Mouse (Mus musculus) forebrain, embryonic 16.5 days (tissue): ENCODE results near the gene Itpkc. TPM values are rescaled to one million over a fixed set of nuclear protein-coding genes. Genes with fewer than 3 reads are reported as not detected.

Experiments
- ATAC-seq: fragments of 200-750 bp; cut with Nextera tagmentation; 2 replicates; pipeline ENCODE4 v1.8.0; 2017; ENCODE audit warnings: mild to moderate bottlenecking, moderate library complexity
- H3K27ac ChIP-seq: fragments of 300-500 bp; sonication (generic); 2 replicates; pipeline ENCODE4 v1.5.1; 2014; ENCODE audit warnings: low read length, control low read depth
- H3K27me3 ChIP-seq: fragments of 300-500 bp; sonication (generic); replicated peaks from 2 replicates; pipeline ENCODE4 v1.6.1; 2014; ENCODE audit warnings: low read length; ENCODE audit not compliant: control insufficient read depth, insufficient read depth
- H3K36me3 ChIP-seq: fragments of 300-500 bp; sonication (generic); 2 replicates; pipeline ENCODE4 v1.6.1; 2014; ENCODE audit not compliant: control insufficient read depth, insufficient read depth
- H3K4me1 ChIP-seq: fragments of 300-500 bp; sonication (generic); replicated peaks from 2 replicates; pipeline ENCODE4 v1.6.1; 2014; ENCODE audit warnings: low read length; ENCODE audit not compliant: control insufficient read depth, insufficient read depth
- H3K4me2 ChIP-seq: fragments of 300-500 bp; sonication (generic); 2 replicates; pipeline ENCODE4 v1.6.1; 2014; ENCODE audit warnings: mild to moderate bottlenecking, low read length, control low read depth
- H3K4me3 ChIP-seq: fragments of 300-500 bp; sonication (generic); replicated peaks from 2 replicates; pipeline ENCODE4 v1.5.1; 2014; ENCODE audit warnings: mild to moderate bottlenecking, low read length, control low read depth
- H3K9ac ChIP-seq: fragments of 300-500 bp; sonication (generic); replicated peaks from 2 replicates; pipeline ENCODE4 v1.6.1; 2014; ENCODE audit warnings: low read depth, low read length, control low read depth
- H3K9me3 ChIP-seq: fragments of 300-500 bp; sonication (generic); 2 replicates; pipeline ENCODE4 v1.6.1; 2016; ENCODE audit warnings: low read length; ENCODE audit not compliant: control insufficient read depth
- WGBS: fragments of 180-500 bp; shearing (Covaris S2); extraction: QIAGEN DNeasy Blood & Tissue Kit; methylation state at CpG from one replicate; pipeline ENCODE4 v1.1.7; 2014; 5-methylcytosine and 5-hydroxymethylcytosine counted together
- polyA plus RNA-seq: library from polyadenylated mRNA; unstranded; fragments of >200 nt; fragmentation: Nextera tagmentation; extraction: Ambion mirVana; gene quantifications from 2 replicates; pipeline ENCODE4 v1.2.1, GENCODE M21; 2015

Itpkc gene
- polyA plus RNA-seq, 1 experiment from 2014 or later, result 6.2 TPM

DNA sequence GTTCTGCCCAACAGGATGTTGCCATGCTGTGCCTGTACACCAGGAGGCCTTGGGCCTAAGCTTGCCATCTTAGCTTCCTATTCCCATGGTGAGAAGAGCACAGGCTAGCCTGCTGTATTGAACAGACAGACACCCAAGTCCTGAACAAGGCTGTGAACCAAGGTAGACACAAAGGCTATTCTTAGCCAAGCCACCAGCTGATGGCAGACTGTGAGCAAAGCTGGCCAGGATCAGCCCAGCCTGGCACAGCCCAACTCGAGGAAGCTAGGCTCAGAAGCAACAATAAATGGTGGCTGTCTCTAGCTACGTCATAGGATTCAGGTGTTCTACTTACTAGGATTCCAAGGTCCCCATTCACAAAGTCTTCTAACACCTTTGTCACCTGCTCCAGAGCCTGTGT is 15.8 kb downstream of the Itpkc start:
- H3K36me3 ChIP-seq, result peaks cover 23% of the 10 kb centered on the region
- H3K27me3 ChIP-seq, result no peaks in the 10 kb centered on the region
- H3K27ac ChIP-seq, result no peak overlapping the region
- no peak overlapping the region for H3K4me3 ChIP-seq
- 94% methylated on average over 2 of the region's 2 CpGs for WGBS
- ATAC-seq, result no peak
- H3K4me1 ChIP-seq, result no peaks in the 10 kb centered on the region
- no peak overlapping the region for H3K4me2 ChIP-seq
- no peak overlapping the region for H3K9ac ChIP-seq
- no peaks in the 10 kb centered on the region for H3K9me3 ChIP-seq

DNA sequence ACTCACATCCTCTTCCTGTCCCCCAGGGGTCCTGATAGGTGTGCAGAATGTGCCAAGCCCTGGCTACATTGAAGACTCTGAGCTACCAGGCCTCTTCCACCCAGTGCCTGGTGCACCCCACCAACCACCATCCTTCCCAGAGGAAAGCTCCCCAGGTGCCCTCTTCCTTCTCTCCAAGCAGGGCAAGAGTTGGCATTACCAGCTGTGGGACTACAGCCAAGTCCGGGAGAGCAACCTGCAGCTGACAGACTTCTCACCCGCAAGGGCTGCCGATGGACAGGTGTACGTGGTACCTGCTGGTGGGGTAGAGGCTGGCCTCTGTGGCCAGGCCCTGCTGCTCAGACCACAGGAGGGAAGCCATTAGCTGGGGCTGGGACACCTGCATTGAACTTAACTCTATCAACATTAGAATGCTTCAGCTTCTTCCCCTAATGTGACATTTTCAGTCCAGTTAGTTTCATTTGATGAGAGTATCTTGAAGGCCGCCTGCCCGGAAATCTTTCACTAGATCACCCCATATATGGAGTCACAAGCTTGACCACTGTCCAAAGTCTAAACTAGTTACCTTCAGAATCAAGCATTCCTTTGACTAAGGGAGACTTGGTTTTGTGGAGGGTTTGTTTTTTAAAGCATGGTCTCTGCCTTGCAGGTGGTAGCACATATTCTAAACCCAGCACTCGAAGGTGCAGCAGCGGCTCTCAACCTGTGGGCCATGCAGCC is 24.6 kb downstream of the Itpkc start:
- Histone ChIP-seq H3K9ac (no peak overlapping the region), H3K9me3 (no peaks in the 10 kb centered on the region), H3K4me3 (no peak overlapping the region), H3K27ac (no peak overlapping the region), H3K36me3 (peaks cover 6% of the 10 kb centered on the region; the same call in 1 of the 2 replicates), H3K27me3 (no peaks in the 10 kb centered on the region), H3K4me1 (no peaks in the 10 kb centered on the region), H3K4me2 (no peak overlapping the region)
- WGBS, result 94% methylated on average over 8 of the region's 8 CpGs
- ATAC-seq, result no peak

DNA sequence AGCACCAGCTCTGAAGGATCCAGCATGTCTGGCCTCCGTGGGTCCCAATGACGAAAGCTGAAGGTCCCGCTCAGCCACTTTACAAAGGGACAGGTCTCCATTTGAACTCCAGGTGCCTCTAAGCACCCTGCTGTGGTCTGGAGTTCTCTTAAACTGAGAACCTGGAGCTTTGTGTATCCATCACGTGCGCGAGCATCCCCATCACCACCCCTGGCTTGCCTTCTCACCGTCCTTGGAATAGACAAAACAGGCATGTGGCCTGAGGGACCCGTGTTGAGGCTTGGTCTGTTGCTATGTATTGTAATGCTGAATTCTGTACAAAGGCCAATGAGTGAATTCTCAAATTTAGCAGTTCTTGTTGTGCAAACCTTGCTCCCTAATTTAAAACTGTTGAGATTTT is 29.7 kb downstream of the Itpkc start:
- no peaks in the 10 kb centered on the region; the same call in 1 of the 2 replicates for H3K36me3 ChIP-seq
- no peak for ATAC-seq
- no peaks in the 10 kb centered on the region for H3K9me3 ChIP-seq
- no peaks in the 10 kb centered on the region for H3K27me3 ChIP-seq
- 93% methylated on average over 8 of the region's 8 CpGs for WGBS
- no peak overlapping the region for H3K9ac ChIP-seq
- H3K27ac ChIP-seq, result no peak overlapping the region
- H3K4me1 ChIP-seq, result peaks cover 11% of the 10 kb centered on the region
- H3K4me3 ChIP-seq, result no peak overlapping the region
- no peak overlapping the region for H3K4me2 ChIP-seq

- Histone ChIP-seq H3K9me3 (no peaks in the 10 kb centered on the region), H3K4me3 (no peak overlapping the region), H3K4me2 (no peak overlapping the region), H3K4me1 (peaks cover 15% of the 10 kb centered on the region), H3K9ac (no peak overlapping the region), H3K27me3 (no peaks in the 10 kb centered on the region), H3K36me3 (peaks cover 3% of the 10 kb centered on the region; the same call in 1 of the 2 replicates), H3K27ac (no peak overlapping the region)
- no peak for ATAC-seq
Observed at GRCm38 (mm10) chr7:27198355-27198754, 30.1 kb downstream of the Itpkc start.

DNA sequence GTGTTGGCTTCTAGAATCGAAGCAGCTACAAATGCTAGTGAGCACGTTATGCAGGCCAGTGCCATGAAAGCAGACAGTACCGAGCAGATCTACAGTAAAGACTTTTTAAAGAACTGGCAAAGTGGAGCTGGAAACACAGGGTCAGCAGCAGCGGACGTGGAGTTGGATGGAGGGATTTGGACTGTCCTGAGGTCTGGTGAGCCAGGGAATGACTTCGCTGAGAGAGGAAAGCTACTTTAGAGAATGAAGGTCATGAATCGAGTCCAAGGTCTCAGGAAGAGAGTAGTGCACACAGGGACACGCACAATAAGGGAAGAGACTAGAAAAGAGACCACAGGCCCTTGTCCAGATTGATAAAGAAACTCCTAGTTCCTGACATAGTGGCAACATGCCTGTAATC is 30.8 kb downstream of the Itpkc start:
- ATAC-seq, result no peak
- peaks cover 5% of the 10 kb centered on the region; the same call in 1 of the 2 replicates for H3K36me3 ChIP-seq
- no peaks in the 10 kb centered on the region for H3K9me3 ChIP-seq
- peaks cover 20% of the 10 kb centered on the region for H3K4me1 ChIP-seq
- 96% methylated on average over 8 of the region's 8 CpGs for WGBS
- H3K27me3 ChIP-seq, result no peaks in the 10 kb centered on the region
- no peak overlapping the region for H3K4me2 ChIP-seq
- H3K27ac ChIP-seq, result no peak overlapping the region
- H3K9ac ChIP-seq, result no peak overlapping the region
- H3K4me3 ChIP-seq, result no peak overlapping the region

- 89% methylated on average over 3 of the region's 3 CpGs for WGBS
- no peak overlapping the region for H3K9ac ChIP-seq
- H3K27ac ChIP-seq, result no peak overlapping the region
- H3K4me2 ChIP-seq, result no peak overlapping the region
- H3K36me3 ChIP-seq, result peaks cover 10% of the 10 kb centered on the region
- ATAC-seq, result no peak
- peaks cover 22% of the 10 kb centered on the region for H3K4me1 ChIP-seq
- H3K27me3 ChIP-seq, result no peaks in the 10 kb centered on the region
- no peaks in the 10 kb centered on the region for H3K9me3 ChIP-seq
- no peak overlapping the region for H3K4me3 ChIP-seq
Observed at GRCm38 (mm10) chr7:27197136-27197535, 31.3 kb downstream of the Itpkc start.

- peak; percentile 98 for ATAC-seq
- under 1% methylated on average over 64 of the region's 64 CpGs for WGBS
Observed at GRCm38 (mm10) chr7:27195681-27196611, 32.5 kb downstream of the Itpkc start, which contains the start of the genes BC024978 and Snrpa. TSS of gene BC024978 (plus strand) at chr7:27195781. TSS of gene Snrpa (minus strand) at chr7:27196271.

DNA sequence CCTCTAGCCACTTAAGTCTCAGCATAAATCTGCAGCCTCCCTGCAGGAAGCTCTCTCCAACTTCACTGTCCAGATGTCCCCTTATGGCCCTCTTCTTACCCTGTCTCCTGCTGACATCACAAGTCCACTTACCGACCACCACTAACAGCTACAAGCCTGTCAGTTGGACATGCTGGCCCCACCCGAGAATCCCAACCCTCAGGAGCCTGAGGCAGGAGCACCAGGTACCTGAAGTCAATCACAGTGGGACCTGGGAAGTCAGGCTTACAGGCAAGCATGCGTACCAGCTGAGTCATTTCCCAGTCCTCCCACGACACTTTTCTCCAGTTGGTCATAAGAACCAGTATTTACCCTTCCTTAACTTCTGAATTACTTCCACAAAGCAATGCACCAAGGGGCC is 34.7 kb downstream of the Itpkc start:
- H3K4me1 ChIP-seq, result peaks cover 22% of the 10 kb centered on the region
- no peak overlapping the region for H3K4me3 ChIP-seq
- no peak for ATAC-seq
- peaks cover 43% of the 10 kb centered on the region for H3K36me3 ChIP-seq
- no peak overlapping the region for H3K9ac ChIP-seq
- 88% methylated on average over 4 of the region's 4 CpGs for WGBS
- H3K27ac ChIP-seq, result no peak overlapping the region
- H3K27me3 ChIP-seq, result no peaks in the 10 kb centered on the region
- peak overlapping the region; percentile 30 for H3K4me2 ChIP-seq
- H3K9me3 ChIP-seq, result no peaks in the 10 kb centered on the region; the same call in 1 of the 2 replicates

More at GRCm38 (mm10) chr7:27195681-27196611, 32.5 kb downstream of the Itpkc start, which contains the start of the genes BC024978 and Snrpa:
- Histone ChIP-seq H3K27ac (peak within 1 kb of the TSS; percentile 96), H3K9ac (peak within 1 kb of the TSS; percentile 77), H3K4me2 (peak within 1 kb of the TSS; percentile 71), H3K36me3 (peaks cover 22% of the 10 kb centered on the region), H3K4me1 (peaks cover 22% of the 10 kb centered on the region), H3K27me3 (no peaks in the 10 kb centered on the region), H3K4me3 (peak within 1 kb of the TSS; percentile 72), H3K9me3 (no peaks in the 10 kb centered on the region)

- Histone ChIP-seq H3K4me1 (peaks cover 22% of the 10 kb centered on the region), H3K4me3 (no peak overlapping the region), H3K4me2 (no peak overlapping the region), H3K27ac (no peak overlapping the region), H3K36me3 (peaks cover 55% of the 10 kb centered on the region), H3K9me3 (no peaks in the 10 kb centered on the region; the same call in 1 of the 2 replicates), H3K9ac (no peak overlapping the region), H3K27me3 (no peaks in the 10 kb centered on the region)
- ATAC-seq, result no peak
- WGBS, result 93% methylated on average over 5 of the region's 5 CpGs
Observed at GRCm38 (mm10) chr7:27192434-27192833, 36.0 kb downstream of the Itpkc start.
